18 mouse cellular contexts compared by ENCODE assay signal in genomic region chr7:80576626-80577025, GRCm38 (mm10).
"Had no signal": no experiment of that assay in that cellular context is flagged by ENCODE, and none has a peak within 500 bp of the region (broad histone marks: within the 10 kb centered on the region; RNA-seq: fewer than 3 reads in every experiment).

No protein-coding gene starts in this region.

- H3K4me2 ChIP-seq: limb, embryonic 12.5 days; liver, embryonic 15.5 days; neural tube, embryonic 15.5 days; stomach, embryonic 15.5 days had no signal

- H3K27me3 ChIP-seq: neural tube, embryonic 15.5 days; stomach, embryonic 15.5 days had no signal

- H3K4me3 ChIP-seq: limb, embryonic 12.5 days; liver, embryonic 15.5 days; midbrain, embryonic 10.5 days; myocyte; neural tube, embryonic 15.5 days; stomach, embryonic 15.5 days had no signal

- DNase-seq: kidney, adult 9 months; kidney, postnatal 36 days; layer of hippocampus, adult 9-11 months; layer of hippocampus, postnatal 36 days; liver; lung, adult 2 months; lung, postnatal 4 days; midbrain, embryonic 14.5 days; right cerebral cortex, adult 18-20 months; right cerebral cortex, postnatal 25 days had no signal

- ATAC-seq: intestine, postnatal 0 days had no signal

- H3K27ac ChIP-seq: kidney, postnatal 0 days; limb, embryonic 12.5 days; liver, embryonic 15.5 days; midbrain, embryonic 10.5 days; neural tube, embryonic 15.5 days; stomach, embryonic 15.5 days had no signal

- H3K36me3 ChIP-seq: limb, embryonic 12.5 days; liver, embryonic 15.5 days; midbrain, embryonic 10.5 days; neural tube, embryonic 15.5 days; stomach, embryonic 15.5 days had no signal

- H3K4me1 ChIP-seq: liver, embryonic 15.5 days; midbrain, embryonic 10.5 days; neural tube, embryonic 15.5 days; stomach, embryonic 15.5 days had no signal

- H3K9me3 ChIP-seq: limb, embryonic 12.5 days; liver, embryonic 15.5 days; midbrain, embryonic 10.5 days; neural tube, embryonic 15.5 days; stomach, embryonic 15.5 days had no signal

- H3K9ac ChIP-seq: limb, embryonic 12.5 days; liver, embryonic 15.5 days; neural tube, embryonic 15.5 days; stomach, embryonic 15.5 days had no signal
